Mouse (Mus musculus): ENCODE measurements at regions not wholly inside any gene's neighbourhood (a gene's known extent, or its start where the extent isn't known, plus 50 kb on each side); places are given as distances from the start of the nearest gene placed in this dataset.

DNA sequence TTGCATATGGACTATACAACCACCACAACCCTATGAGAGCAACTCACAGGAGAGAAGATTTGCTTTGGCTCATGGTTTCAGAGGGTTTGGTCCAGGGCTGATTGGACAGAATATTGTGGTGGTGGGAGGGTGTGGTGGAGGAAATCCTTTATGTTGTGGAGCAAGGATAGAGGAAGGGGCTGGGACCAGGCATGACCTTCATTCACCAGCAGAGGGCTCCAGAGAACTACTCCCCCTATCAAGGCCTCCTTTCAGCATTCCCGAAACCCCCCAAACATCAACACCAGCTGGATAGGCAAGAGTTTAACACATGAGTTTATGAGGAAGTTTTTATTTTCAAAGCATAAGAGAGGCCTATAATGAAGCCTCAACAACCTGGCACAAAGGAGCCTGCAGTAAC, 76.7 kb upstream of the Slc35f3 start:
- TF ChIP-seq CTCF (IDR thresholded peaks at IDR 0.05; ENCODE audit: borderline replicate concordance, insufficient read depth, low read depth, low read length) (peak; percentile 50), POLR2A (IDR thresholded peaks at IDR 0.05; ENCODE audit: borderline replicate concordance, insufficient read depth, low read length) (no peak)
